Mouse (Mus musculus) adrenal gland, adult 2 months (tissue): ENCODE data around the gene N4bp3. TPM values are rescaled to one million over a fixed set of nuclear protein-coding genes. Genes with fewer than 3 reads are reported as not detected.
"Not testable (repeated sequence)": the region's sequence is repeated elsewhere in the genome, so short reads cannot be mapped to it uniquely, and the experiment has no call there.

Source experiments
- DNase-seq: peaks from one replicate; pipeline ENCODE4 v3.0.0; 2021
- polyA plus RNA-seq: library from polyadenylated mRNA; depleted of rRNA; stranded (reverse); fragments of >200 nt; gene quantifications from 2 replicates; pipeline ENCODE4 v1.2.3, GENCODE M21; 2012
- total RNA-seq, 2 experiments: library from RNA; stranded (reverse); gene quantifications; 2 replicates each; pipeline ENCODE4 v1.2.3; 2021

N4bp3 gene
- total and polyA plus RNA-seq, 3 experiments = 5.3 to 10.5 (median 9.3) TPM

DNA sequence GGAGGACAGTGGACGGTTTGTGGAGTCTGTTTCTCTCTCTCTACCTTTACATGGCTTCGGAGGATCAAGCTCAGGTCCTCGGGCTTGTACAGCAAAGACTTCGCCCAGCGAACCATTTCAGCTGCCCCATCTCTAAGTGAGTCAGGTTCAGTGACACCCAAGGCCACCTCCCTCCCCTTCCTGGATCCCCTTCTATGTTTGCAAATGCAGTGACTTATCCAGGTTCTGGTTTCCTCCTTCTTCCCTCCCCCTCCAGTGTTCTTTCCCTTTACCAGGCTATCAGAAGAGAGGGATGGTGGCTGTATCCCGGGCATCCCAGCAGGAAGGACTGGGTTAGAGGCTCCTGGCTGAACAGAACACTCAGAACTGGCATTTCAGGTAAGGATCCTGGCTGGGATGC lies 3.1 kb upstream of the N4bp3 start:
- DNase-seq = no peak

DNA sequence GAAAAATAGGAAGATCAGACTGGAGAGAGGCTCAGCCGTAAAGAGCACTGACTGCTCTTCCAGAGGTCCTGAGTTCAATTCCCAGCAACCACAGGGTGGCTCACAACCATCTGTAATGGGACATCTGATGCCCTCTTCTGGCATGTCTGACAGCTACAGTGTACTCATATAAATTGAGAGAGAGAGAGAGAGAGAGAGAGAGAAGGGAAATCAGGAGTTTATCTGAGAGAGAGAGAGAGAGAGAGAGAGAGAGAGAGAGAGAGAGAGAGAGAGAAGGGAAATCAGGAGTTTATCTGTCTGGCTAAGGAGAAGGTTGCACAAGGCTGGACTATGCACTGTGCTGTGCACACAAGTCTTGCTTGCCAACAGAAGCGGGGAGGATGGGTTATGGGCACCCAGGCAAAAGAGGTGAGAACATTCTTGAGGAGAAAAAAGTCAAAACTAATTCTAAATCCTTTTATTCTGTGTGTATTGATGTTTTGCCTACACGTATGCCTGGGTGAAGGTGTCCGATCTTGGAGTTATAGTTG lies 2.3 kb upstream of the N4bp3 start:
- DNase-seq = no peak

DNA sequence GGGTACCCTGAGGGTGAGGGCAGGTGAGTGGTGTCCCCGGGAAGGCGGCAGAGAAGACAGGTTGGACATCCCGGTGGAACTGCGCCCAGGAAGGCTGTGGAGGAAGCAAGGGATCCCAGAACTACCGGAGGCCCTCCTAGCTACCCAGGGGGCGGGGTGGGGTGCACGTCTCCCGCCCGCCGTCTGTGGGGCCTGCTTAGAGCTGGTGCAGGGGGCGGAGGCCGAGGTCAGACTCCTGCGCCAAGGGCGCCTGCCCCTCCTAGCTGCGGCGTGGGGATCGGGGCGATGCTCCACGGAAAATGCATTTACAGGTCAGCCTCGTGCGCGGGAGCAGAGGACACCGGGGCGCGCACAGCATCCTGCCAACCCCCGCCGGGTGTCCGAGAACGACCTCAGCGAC lies 381 bp downstream of the N4bp3 start:
- DNase-seq = no peak

DNA sequence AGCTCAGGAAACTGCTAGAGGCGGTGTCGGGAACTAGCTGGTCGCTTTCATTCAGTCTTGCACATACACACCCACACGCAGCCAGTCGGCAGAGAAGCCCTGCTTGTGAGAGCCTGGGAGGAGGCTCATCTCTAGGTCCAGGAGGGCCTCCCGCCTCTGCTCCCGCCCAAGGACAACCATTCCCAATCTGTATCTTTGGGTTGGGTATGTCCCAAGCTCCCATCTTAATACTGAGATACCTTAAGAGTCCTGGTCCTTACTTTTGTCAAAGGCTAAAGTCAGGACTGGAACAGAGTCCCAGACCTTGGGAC lies 798 bp downstream of the N4bp3 start:
- no peak for DNase-seq

DNA sequence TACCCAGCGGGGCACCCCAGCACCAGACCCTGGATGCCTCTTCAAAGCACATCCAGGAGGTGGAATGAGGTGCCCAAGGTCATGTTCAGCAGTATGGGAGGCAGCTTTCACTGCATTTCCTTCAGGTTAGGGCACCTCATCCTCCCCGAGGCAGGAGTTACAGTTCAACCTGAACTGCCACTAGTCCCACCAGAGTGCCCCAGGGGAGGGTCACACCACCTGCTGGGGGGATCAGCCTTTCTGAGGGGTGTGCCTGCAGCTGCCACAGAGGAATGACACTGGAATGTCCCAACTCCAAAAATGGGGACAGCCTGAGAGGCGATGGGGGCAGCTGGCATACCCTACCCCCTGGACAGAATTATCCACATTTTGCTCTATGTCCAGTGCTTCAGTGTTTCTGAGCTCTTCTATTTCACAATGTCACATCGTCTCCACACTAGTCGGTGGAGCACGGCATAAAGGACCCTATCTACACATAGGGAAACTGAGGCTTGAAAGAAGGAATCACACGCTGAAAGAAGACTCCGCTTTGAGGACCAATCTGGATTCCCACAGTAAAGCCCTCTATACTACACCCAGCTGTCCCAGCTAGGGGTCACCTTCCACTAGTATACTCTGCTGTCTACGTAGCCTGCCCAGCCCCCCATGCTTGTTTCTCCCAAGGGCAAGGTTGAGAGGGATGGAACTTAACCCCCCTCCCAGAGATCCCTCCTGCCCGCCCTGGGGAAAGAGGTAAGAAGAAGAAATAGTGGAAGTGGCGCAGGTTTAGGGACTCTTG lies 1.3 kb downstream of the N4bp3 start:
- DNase-seq = no peak

DNA sequence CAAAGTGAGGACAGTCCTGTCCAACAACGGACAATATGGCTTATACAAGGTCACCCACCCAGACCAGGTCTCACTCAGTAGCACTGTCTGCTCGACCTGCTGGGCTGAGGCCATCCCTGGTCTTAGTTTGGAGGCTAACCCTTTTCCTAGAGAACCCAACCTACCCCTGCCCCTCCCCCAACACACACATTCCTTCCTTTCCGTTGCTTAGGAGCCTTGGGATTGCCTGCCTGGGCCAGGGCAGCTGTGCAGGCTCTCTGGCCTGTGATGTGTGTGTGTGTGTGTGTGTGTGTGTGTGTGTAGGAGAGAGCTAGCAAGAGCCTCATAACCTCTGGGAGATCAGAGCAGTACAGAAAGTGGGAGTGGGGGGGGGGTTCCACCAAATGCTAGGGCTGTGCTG lies 2.1 kb downstream of the N4bp3 start:
- DNase-seq = no peak

DNA sequence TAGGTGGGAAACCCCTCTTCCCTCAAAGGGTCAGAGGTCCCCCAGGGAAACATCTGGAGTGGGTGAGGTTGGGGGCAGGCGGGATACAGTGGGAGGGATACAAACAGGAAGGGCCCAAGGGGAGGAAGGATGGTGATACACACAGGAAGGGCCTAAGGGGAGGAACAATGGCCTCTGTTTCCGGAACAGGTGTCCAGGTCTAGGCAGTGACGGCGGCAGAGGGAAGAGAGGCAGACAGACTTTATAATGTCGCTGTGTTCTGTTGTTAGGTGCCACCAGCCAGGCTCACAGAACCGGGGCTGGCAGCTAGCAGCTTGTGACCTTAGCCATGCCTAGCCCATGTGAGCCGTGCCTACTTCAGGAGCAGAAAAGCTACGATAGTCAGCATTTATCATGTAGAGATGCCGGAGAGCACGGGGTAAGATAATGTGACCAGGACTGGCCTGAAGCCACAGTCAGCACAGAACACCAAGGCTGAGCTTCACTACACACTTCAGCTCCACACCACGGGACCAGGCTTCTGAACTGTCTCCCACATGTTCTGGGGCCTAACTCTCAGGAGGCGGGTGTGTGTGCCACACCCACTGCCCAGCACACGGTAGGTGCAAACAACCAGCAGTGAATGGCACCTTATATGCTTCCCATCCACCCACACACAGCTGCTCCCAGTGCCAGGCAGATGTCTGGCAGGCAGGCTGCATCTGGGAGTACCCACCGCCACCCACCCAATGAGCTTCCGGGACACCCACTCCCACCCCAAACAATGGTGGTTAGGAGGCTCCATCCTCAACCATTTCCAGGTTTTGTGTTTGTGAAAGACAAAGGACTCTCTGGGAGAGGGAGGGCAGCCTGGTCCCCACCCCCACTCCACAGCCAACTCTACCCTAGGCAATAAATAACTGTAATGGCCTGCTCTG lies 3.6 kb downstream of the N4bp3 start:
- DNase-seq = peak; percentile 55

DNA sequence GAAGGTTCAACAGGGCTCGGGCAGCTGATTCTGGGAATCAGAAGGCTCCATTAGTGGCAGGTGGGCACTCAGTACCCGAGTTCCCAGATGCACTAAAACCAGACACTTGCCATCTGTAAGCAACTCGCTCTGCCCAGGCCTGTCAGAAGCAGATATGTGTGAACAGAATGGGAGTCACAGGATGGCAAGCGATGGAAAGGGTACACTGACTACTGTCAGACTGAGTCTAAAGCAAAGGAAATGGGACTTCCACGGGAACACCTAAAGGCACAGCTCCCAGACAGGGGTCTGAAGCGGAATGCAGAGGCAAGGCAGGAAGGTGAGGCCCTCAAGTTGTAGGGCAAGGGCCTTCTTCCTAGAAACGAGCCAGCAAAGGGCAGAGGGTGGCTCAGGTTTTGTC lies 4.4 kb downstream of the N4bp3 start:
- DNase-seq = no peak

DNA sequence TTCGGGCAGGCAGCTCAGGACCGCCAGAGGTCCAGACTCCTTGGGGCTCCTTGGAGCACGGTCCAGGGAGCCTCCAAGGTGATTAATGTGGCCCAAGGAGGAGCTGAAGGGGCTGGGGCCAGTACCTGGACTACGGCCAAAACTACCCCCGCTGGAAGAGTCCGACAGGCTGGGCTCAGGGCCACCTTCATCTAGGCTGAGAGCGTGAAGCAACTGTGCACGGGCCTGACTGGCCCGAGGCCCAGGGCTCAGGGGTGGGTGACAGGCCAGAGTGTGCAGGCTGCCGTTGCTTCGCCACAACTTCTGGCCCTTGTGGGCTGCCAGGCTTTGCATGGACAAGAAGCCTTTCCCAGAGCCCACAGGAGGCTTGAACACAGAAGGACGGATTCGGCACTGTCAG lies 5.3 kb downstream of the N4bp3 start:
- no peak for DNase-seq

DNA sequence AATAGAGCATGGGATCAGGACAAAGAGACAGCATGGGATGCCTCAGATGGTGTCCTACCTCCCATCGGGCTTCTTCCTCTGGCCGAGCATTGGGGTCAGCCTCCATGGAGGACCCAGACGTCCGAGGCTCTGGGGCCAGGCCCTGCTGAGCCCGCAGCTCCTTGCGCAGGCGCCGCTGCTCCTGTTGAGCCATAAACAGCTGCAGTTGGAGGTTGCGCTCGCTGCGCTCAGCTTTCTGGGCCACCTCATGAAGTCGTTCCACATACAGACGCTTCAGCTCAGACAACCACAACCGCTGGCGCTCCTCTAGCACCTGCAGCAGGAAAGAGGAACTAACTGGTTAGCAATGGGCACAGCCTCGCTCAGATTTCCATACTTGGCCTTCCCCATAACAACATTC lies 6.4 kb downstream of the N4bp3 start:
- no peak for DNase-seq

DNA sequence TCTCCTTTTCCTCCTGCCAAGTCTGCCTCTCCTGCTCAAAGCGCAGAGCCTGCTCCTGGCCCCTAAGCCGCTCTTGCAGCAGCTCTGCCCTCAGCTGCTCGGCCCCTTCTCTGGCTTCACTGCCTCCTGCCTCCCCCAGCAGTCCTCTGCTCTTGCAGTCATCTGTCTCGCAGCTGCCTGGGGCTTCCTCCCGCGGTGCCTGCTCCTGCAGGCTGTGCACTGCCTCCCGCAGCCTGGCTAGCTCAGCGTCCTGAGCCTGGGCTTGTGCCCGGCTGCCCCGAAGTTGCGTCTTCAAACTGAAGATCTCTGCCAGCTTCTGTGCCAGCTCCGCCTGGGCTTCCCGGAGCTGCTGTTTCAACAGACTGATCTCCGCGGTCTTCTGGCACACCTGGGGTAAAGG lies 6.9 kb downstream of the N4bp3 start:
- no peak for DNase-seq

DNA sequence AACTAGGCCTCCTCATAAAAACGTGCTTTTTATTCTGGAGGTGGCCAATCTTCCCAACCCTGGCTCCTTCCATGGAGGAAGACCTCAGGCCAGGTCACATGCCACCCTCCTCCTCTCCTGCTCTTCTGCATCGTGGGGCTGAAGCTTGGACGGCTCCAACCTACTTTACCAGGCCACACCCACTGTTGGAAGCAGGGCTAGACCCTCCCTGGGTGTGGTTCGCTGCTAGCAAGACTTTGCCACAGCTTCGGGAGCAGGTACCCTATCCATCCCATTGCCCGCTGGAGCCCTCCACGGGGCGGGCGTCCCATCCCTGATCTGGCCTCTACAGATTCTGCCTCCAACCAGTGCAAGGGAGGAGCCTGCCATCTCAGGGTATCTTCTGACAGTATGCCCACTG lies 7.4 kb downstream of the N4bp3 start:
- no peak for DNase-seq

DNA sequence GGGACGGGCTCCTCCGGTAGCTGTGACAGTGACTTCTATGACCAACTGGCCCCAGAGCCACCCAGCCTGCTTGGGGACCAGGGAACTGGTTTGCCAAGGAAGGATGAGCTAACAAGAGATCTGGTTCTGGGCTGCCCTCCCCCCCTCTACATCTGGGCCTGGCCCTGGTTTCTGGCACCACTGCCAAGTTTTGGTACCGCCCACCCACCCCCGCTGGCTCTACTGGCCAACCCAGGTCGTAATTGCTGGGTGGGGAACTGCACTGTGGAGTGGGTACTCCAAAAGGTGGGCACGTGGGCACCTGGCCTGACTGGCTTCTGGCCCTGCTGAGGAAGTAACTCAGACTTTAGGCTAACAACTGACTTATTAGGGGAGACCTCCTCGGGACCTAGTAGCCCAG lies 9.9 kb downstream of the N4bp3 start:
- no peak for DNase-seq

DNA sequence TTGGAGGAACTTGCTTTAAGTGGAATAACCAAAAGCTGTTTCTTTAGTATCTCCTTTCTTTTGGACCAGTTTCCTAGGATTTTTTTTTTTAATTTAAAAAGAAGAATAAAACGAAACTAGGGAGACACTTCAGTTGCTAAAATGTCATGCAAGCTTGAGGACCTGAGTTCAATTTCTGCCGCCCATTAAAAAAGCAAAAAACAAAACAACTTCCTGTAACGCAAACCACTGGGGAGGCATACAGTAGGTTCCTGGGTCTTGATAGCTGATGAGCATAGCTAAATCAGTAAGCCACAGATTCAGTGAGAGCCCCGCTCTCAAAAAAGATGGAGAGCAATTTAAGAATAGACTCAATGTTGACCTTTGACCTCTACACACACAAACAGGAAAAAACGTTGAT lies 12.1 kb downstream of the N4bp3 start:
- DNase-seq = no peak

DNA sequence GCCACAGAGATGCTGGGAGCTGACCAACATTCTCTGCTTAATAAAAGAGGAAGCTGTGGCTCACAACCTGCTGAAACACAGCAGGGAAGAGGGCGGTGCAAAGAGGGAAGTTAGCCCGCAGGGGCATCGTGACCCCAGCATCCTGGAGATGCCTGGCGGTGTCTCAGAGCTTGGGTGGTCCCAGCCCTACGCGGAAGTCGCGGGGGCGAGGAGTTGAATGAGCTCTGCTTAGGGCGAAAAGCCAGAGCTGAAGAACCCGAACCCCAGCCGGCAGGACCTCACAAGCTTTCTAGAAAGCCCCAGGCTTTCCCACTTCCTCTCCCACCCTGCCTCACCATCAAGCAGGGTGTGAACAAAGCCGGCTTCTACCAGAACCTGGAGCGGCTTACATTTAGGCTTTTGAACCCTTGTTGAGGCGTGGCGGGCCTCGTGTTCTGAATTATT lies 12.6 kb downstream of the N4bp3 start:
- no peak for DNase-seq

DNA sequence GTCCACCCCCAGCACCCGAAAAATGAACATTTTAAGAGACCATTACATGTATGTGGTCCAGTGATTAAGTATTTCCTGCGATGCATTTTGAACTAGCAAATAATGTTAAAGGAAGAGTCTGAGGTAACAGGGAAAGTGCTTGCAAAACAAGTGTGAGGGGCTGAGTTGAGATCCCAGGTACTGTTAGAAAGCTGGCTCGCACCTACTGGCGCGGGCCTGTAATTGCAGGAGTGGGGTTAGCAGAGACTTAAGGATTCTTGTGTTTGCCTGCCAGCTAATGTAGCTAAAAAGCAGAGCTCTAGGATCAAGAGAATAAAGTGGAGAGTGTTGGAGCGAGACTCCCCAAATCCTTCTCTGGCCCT lies 14.3 kb downstream of the N4bp3 start:
- peak; percentile 74 for DNase-seq

DNA sequence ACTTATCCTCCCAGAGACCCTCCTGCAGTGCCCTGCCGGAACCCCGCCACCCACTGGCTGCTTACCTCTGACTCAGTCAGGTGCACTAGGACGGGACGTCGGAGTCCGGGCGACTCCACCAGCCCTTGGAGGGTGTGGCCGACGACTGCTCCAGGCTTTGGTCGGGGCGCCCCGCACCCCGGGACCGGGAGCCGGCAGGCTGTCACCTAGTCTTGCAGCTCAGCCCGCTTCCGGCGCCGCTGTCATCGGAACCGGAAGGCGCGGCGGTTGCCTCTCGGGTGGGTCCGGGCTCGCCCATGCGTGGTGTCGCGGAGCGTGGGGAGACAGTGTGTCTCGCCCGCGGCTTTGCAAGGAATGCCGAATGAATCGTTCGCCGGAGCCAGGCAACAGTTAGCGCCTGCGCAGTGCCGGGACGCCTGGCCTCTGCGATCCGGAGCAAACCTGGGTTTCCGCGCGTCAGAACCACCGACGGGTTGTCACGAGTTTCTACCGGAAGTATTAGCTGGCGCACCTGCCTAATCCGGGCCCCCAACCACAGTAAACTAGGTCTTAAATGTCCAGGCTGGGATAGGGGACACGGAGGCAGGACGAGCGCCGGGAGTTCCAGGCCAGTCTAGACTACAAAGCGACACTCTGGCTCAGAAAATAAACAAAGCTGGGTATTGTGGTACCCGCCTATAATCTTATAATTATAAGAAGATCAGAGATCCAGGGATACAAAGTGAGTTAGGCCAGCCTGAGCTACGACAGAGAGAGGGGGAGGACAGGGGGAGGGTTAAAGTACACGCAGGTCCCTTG lies 14.9 kb downstream of the N4bp3 start, which contains the start of gene Rmnd5b:
TSS of gene Rmnd5b (minus strand) at position 372 of the 798 bp plus-strand sequence.
- peak; percentile 94 for DNase-seq

DNA sequence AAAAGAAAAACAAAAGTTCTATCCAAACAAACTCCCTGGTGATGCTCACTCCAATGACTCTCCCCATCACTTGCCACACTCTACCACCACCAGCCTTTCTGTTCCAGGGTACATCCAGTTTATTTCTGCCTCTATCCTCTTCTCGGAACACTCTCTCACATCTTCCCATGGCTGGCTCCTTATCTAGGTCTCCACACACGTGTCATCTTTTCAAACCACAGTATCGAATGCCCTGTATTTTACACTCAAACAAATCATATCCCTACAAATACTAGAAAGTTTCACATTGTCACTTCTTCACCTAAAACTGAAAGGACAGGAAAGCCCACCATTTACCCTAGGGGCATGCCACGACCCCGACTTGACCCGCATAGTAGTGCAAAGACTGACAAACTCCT lies 15.5 kb downstream of the N4bp3 start:
- DNase-seq = no peak

DNA sequence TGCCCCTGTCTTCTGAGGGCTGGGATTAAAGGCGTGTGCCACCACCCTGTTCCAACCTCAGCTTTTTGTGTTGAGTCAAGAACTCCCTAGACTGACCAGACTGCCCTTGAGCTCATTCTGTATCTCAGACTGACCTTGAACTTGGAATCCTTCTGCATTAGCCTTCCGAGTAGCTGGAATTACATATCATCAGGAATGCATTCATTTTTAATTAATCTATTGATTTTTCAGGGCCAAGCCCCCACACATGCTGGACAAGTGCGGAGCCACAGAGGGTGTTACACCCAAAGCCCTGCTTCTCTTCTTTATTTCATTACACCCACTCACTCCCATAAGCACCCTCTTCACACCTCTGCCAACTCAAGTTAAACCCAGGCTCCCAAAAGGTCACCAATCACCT lies 16.9 kb downstream of the N4bp3 start:
- no peak for DNase-seq

DNA sequence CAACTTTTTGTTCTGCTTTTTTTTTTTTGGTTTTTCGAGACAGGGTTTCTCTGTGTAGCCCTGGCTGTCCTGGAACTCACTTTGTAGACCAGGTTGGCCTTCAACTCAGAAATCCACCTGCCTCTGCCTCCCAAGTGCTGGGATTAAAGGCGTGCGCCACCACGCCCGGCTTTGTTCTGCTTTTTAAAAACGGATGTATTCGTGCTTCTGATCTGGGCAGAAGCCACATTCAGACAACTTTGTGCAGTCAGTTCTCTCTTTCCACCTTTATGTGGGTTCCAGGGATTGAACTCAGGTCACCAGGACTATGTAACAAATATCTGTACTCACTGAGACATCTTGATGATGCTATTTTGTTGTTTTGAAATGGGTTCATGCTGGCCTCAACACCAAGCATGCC lies 17.4 kb downstream of the N4bp3 start:
- not testable (repeated sequence) for DNase-seq

DNA sequence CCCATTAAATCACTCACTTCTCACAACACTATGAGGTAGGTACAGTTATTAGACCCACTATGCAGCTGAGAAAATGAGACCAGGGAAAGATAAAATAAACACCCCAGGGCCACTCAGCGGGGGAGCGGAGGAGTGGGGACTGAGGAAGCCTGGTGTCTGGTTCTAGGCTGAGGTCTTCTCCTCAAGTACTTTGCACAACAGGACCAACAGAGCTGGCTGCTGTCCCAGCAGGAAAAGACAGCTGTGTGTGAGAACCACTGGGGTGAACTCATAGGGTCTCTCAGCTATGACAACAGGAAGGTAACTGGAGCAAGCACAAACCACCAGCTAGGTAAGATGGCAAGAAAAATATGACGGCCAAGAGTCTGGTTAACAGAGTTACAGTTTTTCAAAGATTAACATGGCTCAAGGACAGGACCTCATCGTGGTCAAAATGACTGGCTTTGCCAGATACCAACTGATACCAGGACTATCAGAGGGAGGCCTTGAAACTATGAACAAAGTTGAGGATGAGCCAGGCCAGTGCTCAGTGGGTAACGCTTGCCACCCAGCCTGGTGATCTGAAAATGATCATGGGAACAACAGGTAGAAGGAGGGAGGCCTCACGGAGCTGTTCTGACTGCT lies 18.4 kb downstream of the N4bp3 start:
- DNase-seq = peak; percentile 62
